Mouse (Mus musculus): ENCODE measurements around the gene Plekha4.

DNA sequence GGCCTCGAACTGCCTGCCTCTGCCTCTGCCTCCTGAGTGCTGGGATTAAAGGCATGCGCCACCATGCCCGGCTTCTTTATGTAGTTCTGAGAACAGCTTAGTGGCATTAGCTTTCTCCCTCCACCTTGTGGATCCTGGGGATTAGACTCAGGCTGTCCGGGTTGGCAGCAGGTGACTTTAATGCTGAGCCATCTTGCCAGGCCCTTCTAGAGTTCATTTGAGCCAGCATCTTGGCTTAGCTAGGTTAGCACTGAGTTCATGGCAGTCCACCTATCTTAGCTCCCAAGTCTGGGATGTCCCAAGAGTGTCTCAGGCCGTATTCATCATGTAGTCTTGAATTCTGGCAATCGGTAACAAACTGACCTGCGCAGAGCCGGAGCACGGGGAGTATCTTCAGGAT, 39.3 kb downstream of the Plekha4 start:
- no peak for TF ChIP-seq CTCF (conservative IDR thresholded peaks at IDR 0.05; ENCODE audit: insufficient read depth, insufficient read length, low read depth, low read length)
- no peak for TF ChIP-seq POLR2A (IDR thresholded peaks at IDR 0.05; ENCODE audit: low read depth, low read length)

All from kidney, adult 2 months (tissue).